Mouse (Mus musculus) thymus, postnatal 36 days (tissue): ENCODE data around the gene Sec14l2.
A peak's percentile ranks its signal among the peaks of the same experiment; 100 is the strongest.

Experiments
- DNase-seq, 2 experiments: peaks; one replicate each; pipeline ENCODE4 v3.0.0; 2022; ENCODE audit warnings: mixed read lengths in 2 of 2

The Sec14l2 gene

DNA sequence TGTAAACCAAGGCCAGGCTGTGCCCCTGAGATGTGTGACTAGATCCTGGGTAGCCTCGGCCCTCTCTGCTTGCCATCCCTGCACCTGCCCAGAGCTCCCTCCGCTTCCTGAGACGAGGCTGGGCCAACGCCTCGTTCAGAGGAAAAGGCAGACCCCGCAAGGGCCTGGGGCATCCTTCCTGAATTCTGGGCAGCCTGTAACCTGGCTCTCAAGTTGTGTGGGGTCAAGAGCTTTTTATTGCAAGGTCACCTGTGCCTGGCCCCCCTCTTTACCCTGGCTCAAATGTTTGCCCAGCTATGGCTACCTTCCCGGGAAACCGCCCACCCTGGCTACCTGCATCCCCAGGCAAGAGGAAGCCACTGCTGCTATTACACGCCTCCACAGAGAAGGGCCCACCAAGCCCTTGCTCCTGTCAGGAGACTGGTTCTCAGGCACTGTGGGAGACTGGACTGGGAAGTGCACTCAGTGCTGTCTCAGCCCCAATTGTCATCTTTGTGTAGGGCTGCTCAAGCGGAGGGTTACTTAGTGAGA is 26.1 kb downstream of the Sec14l2 start:
- peak in 1 of 2 experiments; percentile 38 for DNase-seq

DNA sequence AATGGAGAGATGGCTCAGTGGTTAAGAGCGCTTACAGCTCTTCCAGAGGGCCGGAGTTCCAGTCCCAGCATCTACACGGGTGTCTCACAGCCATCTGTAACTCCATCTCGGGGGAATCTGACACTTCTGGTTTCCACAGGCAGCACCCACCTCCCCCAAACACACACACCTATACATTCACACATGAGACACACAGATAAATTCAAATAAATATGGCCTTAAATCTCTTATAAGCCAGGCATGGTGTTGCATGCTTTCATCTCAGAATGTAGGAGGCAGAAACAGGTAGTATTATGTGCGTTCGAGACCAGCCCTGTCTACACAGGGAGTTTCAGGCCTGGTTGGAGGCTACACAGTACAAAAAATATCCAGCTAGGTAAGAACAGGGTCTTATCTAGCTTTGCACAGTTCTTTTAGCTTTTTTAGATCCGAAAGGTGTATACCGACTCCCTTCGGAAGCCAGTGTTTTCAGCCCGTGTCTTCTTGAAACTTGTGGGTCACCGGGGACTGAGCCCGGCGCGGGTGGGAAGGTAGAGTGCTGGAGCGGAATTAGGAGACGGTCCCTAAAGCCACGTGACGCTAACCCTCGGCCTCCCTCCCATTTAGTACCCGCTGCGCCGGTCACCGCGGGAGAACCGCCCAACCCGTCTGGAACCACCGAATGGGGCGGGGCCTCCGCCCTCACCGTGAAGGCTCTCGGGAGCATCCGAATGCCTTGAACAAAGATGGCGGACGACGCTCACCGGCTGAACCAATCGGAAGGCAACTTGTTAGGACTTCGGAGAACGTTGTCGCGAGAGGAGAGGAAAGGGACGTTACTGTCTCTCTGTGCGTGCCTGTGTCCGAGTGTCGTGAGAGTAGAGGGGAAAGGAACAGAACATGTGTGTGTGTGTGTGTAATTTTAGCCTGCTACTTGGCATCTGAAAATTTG is 26.9 kb downstream of the Sec14l2 start:
- DNase-seq: peak; percentile 92 to 95

DNA sequence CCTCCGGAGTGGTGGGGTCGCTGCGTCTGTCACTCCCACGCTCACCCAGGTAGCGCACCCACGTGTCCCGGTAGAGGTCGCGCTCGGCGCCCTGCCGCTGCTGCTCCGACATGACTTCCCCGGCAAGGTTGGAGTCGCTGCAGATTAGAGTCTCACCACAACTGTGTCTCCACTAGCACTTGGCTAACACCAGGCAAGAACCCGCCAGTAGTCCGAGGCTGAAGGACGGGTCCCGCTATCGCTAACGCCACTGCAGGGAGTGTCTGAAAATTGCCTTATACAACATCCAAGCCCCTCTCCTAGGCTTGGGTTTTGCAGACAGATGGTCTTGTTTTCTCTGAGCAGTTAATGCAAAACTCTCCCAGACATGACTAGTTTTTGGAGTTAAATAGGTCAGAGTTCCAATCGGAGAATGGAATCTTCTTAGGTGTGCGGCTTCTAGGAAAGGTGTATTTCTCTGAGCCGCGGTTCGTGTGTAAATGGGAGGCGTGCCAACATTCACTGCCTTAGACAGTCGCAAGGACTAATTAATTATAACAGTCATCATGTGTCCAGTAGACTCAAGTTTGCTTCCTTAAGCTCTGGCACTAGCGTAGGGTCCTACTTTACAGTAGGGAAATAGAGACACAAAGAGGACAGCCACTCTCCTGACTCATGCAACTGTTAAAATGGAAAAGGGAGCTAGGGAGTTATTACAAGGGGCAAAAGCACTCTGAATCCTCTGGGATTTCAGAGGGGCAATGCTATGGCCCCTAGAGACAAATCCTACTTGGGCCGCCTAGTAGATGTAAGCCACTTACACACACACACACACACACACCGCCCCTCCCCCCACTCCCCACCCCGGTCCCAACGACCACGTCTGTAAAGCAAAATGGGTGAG is 27.8 kb downstream of the Sec14l2 start, which contains the start of gene Mtfp1:
Mtfp1 (minus strand) TSS at position 275 of the 883 bp plus-strand sequence.
- DNase-seq: peak; percentile 70 to 73

DNA sequence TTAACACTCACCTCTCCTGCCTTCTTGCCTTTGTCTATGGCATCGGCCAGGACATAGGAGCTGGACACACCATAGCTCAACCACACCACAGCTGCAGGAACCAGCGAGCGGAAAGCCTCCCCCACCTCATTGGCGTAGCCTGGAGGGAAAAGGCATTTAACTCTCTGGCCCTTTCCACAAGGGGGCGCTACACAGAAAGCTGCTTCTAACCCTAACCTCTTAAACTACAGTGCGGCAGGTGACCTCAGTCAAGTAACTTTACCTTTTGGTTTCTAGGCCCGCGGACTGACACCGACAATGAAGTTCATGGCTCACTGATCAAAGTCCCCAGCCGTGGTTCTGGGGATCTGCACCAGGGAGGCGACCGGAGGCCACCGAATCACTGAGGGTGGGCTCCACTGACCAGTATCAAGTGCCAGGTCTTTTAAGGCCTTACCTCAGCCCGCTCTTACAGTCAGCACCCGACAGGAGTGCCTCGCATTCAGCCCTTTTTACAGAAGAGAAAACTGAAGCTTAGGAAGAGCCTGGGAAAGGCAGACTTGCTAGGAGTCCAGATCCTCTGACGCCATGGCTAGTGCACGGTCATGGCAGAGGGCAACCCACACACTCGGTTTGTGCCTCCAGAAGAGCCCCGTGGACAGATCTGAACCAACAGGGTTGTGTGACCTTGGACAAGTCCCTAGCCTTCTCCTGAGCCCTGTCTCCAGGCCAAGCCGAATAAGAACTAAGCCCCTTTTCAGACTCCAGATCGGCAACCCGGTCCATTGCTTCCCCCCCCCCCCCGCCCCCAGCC is 28.6 kb downstream of the Sec14l2 start:
- peak; percentile 56 to 61 for DNase-seq

DNA sequence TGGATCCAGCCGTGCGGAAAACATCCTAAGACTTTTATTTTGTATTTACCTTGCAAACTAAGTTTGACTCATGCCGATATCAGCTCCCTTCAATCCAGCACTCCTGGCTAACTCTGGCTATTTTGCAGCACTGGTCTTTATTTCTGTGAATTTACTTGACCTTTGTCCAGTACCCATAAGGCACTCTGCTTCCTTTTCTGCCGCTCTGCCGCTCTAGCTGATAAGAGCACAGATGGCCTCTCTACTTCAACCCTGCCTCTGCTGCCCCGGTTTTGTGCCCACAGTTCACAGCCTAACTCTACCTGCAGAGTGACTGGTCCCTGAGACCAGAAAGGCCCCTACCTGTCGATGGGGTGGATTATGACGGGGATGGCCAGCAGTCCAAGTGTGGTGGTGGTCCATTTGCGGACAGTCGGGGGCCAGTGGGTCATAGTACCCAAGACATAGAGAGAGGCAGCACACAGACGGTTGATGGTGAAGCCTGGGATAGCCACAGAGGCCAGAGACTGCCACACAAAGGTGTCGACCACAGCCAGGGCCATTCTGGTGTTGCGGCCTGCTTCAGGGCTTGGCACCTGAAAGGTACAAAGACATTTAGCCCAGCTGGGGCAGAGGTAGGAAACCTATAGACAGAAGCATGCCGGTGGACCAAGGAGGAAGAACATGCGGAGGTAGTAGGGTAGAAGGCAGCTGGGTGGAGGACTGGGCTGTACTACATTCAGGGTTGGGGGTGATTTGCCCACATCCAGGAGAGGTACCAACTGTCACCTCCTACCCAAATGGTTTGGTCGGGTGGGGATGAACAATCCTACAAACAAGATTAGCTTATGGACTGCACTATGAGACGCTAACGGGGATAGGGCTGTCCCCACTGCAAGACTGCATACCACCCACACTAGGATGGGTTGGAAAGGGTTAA is 29.5 kb downstream of the Sec14l2 start:
- no peak for DNase-seq

DNA sequence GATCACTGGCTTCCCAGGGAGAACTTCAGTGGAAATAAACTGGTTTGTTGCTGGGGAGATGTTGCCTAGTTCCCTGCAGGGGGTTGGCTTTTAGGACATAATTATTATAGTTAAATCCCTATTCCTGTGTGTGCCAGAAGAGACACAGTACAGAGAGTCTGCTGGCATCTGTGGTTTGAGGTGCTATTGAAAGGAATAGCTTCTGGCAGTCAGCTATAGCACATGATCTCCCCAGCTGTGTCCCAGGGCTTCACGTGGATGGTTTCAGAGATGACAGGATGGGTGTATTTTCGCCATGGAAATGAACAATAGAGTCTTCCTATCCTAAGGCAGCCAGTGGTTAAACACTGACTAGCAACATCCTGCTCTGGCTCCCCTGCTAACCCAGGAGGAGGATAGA is 35.9 kb downstream of the Sec14l2 start:
- DNase-seq: no peak

DNA sequence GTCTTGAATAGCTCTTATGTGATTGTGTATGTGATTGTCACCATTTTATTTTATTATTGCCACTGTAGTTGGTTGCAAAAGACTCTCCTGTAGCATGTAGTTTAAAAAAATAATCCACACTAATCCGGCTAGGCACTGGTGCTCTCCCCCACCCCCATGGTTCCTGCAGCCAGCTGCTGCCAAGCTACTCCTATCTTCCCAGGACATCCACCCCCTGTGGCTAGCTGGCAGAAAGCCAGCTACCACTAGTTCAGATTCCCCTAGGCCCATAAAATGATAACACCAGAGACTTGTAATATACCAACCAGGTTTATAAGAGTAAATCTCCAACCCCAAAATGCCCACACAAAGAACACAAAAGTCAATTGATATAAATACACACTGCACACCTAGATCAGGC is 37.0 kb downstream of the Sec14l2 start:
- no peak for DNase-seq

DNA sequence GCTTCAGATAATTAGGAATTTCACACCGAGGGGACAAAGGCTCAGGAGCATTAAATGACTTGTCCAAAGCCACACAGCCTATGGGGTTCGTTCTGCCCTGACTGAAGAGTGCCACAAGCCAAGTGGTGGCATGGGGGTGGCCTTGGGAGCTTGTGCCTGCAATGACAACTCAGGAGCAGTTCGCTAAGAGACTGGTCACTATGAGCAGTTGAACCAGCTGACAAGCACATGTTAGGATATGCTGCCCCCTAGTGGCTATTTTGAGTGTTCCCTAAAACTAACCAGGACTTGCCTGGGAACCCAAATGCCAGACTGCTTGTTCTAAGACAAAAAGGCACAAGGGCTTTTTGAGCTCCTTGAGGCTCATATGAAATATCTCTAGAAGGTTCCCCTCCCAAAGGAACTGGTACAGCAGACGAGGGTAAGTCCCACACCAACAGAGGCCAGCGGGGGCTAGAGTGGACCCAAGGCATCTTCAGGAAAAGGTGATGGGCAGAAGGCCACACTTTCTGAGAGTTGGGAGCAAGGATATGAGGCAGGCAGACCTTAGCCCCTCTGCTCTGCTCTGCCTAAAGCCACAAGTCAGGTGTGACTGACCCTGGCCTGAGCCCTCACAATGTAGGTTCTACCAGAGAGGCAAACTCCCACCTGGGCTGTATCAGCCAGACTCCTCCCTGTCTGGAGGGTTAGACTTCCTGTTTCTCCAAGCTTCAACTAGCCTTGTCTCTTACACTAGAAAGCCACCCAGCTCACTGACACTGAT is 39.7 kb downstream of the Sec14l2 start:
- peak; percentile 10 to 16 for DNase-seq

DNA sequence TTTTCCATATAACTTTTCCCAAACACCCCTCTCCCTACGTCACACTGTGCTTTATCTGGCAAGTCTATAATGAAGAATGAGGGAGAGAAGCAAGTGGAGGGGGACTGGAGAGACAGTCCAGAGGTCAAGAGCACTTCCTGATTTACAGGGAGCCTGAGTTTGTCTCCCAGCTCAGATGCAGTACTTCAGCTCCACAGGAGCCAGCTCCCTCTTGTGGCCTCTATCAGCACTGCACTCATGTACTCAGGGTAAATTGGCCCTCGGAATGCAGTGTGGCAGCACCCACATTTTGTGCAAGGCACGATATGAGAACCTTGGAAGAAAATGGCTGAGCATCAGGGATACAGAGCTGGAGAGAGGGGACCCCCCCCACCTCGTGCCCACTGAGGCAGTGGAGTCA is 43.0 kb downstream of the Sec14l2 start:
- peak; percentile 30 to 39 for DNase-seq

DNA sequence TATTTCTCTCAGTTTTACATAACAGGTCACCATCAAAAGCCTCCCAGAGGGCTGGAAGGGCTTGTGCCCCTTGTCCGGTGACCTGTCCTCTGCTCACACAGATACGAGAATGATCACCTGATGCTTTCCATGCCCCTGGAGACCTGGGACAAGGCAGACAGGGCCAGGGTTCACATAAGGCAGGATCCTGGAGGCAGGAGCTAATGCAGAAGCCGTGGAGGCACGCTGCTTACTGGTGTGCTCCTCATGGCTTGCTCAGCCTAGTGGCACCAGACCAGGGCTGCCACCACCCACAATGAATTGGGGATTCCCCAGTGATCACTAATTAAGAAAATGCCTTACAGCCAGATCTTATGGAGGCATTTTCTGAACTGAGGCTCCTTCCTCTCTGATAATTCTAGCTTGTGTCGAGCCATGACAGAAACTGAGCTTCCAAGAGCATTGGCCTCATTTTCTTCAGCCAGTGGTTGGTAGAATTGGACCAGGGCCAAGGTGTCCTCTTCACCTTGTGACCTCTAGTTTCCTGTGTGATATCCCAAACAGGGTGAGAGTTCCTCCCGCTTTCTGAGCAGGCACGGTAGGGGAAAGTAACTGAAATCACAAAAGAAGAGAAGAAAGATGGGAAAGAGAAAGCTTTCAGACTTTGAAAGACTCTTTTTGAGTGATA is 44.8 kb downstream of the Sec14l2 start:
- no peak for DNase-seq

DNA sequence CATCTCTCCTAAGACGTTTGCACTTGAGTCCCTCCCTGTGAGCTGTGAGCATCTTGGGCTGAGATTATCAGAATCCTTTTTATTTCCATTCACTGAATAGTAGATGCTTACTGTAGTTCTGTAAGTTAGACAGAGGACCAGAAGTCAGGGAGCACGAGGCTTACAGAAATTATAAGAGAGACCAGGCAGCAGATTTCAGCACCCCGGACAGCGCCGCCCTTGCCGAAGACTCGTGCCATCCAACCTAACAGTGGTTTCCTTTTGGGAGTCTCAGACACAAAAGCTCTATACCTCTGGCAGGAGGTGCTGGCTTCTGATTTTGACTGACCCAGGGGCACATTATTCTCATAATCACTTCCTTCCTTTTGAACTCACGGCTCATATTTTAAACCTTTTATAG is 46.6 kb downstream of the Sec14l2 start:
- DNase-seq: peak; percentile 30 to 39

DNA sequence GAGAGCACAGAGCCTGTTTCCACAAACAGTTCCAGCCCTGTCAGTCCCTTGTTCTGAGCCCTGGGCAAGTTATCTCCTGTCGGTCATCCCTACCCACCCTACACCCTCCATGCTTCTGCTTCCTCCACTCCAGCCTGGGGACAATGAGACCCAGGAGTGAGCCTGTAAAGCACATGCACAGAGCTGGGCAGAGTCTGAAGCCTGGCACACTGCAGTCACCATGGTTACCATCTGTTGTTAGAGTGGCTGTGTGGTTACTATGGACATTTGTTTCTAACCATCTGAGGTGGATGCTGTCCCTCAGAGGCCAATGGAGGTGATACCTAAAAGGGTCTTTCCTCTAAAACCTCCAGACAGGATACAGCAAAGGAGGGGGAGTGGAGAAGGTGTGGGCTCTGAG is 53.6 kb downstream of the Sec14l2 start:
- no peak for DNase-seq

DNA sequence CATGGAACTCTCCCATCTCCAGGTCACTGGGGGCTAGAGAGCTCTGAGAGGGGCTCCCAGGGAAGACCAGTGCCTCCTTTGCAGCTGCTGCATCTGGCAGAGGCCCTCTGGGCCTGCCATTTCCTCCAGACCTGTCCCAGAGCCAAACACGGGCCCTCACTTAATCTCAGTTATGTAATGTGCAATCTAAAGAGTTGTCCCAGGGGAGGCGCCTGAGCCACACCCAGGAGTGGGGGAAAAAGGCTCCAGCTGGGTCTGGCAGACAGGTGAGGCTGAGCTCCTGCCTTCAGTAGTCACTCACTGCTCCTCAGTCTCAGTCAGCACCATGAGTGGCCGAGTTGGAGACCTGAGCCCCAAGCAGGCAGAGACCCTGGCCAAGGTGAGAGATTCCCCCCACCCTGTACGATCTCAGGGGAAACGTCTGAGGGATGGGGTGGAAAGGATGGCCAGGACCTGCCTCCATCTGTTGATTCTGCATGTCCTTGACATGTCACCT is 58.5 kb downstream of the Sec14l2 start, which contains the start of gene Sec14l3:
Sec14l3 (plus strand) TSS at position 215 of the 496 bp plus-strand sequence.
- no peak for DNase-seq

DNA sequence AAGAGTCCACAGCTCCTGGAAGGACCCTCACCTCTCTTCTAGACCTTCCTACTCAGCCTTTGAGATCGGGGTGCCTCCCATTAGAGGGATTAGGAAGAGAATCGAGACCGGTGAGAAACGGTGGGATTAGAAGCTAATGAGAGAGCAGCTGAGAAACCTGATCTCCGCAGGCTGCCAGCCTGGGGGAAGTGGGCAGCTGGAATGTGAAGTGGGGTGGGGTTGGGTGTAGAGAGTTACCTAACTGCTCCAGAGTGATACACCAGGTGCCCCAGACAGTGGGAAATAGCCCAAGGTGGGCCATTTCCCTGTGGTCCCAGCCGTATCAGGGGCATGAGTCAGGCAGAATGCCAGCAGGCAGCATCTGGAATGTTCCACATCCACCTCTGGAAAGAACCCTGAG is 60.2 kb downstream of the Sec14l2 start:
- DNase-seq: no peak

DNA sequence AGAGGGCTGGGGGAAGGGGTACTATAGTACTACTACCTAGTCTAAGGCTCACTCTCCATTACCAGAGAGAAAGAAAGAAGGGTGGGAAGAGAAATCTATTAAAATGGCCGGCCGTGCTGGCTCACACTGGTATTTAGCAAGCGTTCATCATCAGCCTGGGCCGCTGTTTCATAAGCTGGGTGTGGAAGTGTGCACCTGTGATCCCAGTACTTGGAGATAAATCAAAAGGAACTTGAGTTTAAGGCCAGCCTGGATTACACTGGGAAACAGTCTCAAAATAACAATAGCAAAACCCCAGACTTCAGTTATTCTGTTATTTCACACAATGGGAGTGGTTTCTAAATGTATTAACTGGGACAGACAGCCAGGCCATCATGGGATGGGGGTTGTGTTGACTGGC is 60.7 kb downstream of the Sec14l2 start:
- DNase-seq: no peak

DNA sequence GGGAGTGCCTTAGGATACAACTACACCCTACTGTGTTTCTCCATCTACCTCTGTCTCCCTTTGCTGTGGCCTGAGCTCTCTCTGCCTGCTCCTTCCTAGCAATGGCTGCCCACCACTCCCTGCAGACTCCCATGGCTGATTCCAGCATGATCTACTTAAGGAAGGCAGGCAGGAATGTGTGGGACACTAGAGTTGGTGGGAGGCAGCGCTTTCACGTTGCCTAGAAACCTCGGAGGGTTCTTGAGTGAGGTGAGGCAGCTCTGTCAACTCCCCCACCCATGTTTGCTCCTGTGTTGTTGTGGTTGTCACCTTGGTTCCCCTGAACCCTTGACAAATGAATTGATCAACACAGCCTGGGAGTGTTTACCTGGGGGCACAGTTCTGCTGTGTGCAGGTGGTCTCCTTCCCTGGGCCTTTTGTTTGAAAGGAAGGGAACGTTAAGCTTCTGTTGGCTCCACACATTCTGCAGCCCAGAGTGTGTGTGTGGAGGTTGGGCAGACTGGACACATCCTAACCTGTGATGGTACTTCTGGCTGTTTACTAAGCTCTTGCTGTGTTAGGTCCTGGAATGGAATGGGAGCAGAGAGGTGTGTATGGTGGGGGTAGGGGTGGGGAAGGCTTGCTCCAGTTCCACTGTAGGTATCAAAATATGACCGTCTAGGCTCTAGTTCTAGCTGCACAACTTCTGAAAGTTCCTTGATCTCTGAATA is 62.2 kb downstream of the Sec14l2 start:
- DNase-seq: no peak

DNA sequence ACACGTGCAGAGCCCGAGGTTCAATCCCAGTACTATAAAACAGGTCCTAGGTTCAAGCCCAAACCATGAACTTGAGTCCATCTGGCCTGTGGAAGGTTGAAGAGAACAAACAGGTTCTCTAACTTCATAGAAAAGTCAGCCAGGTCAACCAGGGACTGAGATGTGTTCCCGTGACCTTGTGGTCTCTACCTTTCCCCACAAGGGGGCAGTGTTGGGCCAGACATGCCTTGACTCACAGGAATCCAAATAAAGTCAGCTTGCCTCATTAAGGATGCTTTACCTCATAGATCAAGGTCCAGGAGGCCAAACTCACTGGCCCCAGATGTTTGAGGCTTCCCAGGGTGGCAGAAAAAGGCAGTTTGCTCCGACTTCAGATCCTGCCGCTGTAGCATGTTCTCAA is 69.6 kb downstream of the Sec14l2 start:
- peak; percentile 37 to 52 for DNase-seq

DNA sequence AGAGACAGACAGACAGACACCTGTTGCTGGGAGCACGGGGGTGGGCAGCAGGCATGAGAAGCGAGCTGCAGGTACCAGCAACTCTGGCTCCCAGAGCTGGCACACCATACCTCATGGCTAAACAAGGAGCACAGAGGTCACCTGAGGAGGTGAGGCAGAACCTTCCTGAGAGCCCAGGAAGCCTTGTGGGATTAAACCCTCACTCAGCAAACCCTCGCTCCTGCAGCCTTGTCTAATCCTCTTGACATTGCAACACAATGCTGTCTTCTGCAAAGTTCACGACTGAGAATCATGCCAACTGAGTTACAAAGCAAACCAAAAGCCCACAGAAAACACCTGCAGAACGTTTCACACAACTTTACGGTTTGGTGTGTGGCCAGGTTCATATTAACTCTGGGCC is 74.8 kb downstream of the Sec14l2 start:
- no peak for DNase-seq

DNA sequence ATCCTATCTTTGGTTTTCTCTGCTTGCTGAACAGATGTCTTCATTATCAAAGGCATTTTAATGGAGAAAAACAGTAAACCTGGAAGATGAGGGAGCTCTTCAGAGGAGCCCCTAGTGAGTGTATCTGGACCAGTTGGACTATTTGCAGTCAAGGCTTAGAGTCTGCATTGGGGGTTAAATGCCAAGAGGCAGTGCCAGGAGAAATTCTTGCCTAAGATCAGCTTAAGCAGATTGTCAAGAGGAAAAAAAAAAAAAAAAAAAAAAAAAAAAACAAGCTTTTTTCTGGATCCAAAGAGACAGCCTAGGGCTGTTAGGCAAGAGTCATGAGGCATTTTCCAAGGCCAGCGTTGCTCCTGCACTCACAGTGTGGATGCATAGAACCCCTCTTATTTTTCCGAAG is 75.4 kb downstream of the Sec14l2 start:
- DNase-seq: no peak
